Mouse (Mus musculus) heart, postnatal 14 days (tissue): ENCODE results near the gene Gpr135. TPM values are rescaled to one million over a fixed set of nuclear protein-coding genes. Genes with fewer than 3 reads are reported as not detected.

Source experiments
- total RNA-seq, 2 experiments: library from RNA; stranded (reverse); gene quantifications; 2 replicates each; pipeline ENCODE4 v1.2.3; 2021

The Gpr135 gene
- total RNA-seq, 2 experiments from 2014 or later = 0.48 to 0.61 TPM

Other genes with a start within 250 kb of the Gpr135 start
- gene Daam1, start 240.0 kb downstream of the Gpr135 start, total RNA-seq = 10 to 100 TPM; 67.5 to 70.7 TPM
- gene L3hypdh, start 14.3 kb upstream of the Gpr135 start, total RNA-seq = 1 to 10 TPM; 8.3 to 8.6 TPM
- 10 to 100 TPM; 24.5 to 26.4 TPM for gene Jkamp, start 14.5 kb upstream of the Gpr135 start, total RNA-seq
- not detected for gene Ccdc175, start 113.9 kb upstream of the Gpr135 start, total RNA-seq